Mouse (Mus musculus) adrenal gland, adult (tissue): ENCODE measurements around the gene Naa16.
A peak's percentile ranks its signal among the peaks of the same experiment; 100 is the strongest.

ENCODE experiments used
- DNase-seq, 2 experiments: peaks; one replicate each; pipeline ENCODE4 v3.0.0; 2022 to 2023; ENCODE audit warnings: low spot score in 1 of 2; ENCODE audit not compliant: inconsistent age in 2 of 2

The Naa16 gene

DNA sequence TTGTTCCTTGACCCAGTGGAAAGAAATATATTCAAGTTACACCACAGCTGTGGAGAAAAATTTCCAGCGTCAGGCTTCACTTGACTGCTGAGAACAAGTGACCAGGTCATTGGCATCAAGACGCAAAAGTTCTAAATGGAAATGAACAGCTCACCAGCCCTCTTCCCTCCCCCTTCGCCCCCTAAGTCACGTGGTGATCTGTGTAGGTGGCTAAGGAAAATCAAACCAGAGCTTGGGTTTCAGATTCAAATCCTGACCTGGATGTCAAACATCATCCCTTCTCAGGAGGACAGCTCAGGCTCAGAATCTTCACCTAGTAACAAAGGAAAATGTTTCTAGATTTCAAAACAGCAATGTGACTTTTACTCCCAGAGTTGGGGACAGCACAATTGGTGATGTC lies 91.3 kb downstream of the Naa16 start:
- DNase-seq, result peak in 1 of 2 experiments; percentile 64

DNA sequence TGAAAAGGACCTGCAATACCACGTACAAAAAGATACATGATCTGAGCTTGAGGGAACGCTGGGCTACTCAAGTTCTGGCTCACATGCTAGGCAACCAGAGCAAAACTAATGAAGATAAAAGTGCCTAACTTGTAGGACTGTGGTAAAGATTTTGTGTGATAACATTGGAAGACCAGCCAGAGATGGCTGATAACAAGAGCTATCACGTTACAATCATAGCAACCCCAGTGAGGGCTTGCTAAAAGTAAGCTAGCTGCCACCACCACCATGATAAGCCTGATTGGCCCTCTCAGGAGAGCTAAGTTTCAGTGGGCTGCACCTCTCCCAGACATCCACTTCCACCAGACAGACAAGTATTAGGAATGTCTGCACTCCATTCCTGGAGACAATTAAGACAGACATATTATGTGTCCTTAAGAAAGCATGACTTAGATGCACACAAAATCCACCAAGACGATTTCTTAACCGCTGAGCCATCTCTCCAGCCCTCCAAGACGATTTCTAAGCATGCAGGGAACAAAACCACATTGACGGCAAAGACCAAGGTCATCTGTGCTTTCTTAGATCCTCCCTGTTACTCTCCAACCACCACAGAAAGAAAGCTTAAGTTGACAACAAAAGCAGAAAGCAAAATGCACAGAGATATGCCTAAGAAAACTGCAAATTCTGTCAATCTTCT lies 92.1 kb downstream of the Naa16 start:
- DNase-seq, result peak in 1 of 2 experiments; percentile 46

DNA sequence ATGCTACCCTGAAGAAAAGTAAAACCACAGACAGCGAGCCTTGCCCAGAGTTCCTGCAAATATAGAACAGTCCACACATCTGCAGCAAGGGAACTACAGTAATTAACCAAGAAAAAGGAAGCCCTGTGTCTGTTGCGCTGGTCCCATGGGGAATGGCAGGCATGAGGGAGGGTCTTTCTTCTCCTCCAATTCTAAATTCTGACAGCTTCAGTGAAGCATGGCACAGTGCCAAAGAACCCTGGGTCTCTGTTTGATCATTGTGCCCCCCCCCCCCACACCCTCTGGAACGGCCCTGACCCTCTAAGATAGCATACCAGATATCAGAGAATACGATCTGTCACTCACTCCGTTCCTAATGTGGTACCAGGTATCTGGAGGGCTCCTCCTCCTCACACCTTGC lies 93.7 kb downstream of the Naa16 start:
- no peak for DNase-seq

DNA sequence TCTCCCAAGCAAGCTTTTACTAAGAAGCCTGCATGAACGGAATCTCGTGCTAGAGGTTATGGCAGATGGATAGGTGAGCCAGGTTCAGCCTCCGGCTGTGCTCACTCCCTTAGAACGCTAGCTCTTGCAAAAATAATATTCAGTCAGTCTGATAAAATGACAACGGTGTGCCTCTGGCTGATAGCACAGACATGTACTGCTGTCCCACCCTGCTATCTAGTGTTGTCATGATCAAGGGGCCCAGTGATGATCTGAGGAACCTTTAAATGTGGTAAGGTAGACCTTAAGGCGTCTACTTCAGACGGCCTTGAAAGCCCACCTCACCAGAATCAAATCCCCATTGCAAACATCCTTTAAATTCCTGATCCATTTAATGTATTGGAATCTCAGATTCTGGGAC lies 94.4 kb downstream of the Naa16 start:
- DNase-seq, result peak in 1 of 2 experiments; percentile 25

DNA sequence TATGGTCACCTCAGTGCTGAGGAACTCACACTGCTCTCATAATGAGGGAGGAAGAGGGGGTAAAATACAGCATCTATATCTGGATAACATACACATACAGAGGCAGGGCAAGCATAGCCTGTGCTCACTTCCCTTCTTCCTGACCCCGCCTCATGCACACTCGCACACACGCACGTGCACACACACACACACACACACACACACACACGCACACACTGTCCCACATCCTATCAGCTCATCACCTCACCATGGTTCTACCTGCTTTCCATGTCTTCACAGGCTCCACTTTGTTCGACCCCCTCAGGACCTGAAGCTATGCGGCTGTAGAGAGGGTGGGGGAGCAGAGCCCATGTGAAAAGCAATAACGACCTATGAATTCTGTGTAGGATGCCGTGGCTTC lies 95.0 kb downstream of the Naa16 start:
- DNase-seq, result no peak

DNA sequence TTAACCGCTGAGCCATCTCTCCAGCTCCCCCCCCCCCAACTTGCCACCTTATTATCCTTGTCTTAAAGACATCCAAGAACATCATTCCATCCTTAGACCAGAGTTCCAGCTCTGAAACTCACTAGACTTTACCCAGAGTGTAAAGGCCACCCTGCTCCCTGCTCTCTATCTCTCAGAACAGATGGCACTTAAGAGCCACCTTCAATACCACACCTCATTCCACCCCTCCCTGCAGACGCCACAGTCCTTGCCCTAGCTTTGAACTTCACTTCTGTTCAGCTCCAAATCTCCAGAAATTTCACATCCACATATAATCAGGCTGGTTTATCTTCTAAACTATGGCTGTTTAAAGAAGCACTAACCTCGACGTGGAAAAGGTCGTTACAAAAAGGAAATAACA lies 95.6 kb downstream of the Naa16 start:
- peak in 1 of 2 experiments; percentile 14 for DNase-seq

DNA sequence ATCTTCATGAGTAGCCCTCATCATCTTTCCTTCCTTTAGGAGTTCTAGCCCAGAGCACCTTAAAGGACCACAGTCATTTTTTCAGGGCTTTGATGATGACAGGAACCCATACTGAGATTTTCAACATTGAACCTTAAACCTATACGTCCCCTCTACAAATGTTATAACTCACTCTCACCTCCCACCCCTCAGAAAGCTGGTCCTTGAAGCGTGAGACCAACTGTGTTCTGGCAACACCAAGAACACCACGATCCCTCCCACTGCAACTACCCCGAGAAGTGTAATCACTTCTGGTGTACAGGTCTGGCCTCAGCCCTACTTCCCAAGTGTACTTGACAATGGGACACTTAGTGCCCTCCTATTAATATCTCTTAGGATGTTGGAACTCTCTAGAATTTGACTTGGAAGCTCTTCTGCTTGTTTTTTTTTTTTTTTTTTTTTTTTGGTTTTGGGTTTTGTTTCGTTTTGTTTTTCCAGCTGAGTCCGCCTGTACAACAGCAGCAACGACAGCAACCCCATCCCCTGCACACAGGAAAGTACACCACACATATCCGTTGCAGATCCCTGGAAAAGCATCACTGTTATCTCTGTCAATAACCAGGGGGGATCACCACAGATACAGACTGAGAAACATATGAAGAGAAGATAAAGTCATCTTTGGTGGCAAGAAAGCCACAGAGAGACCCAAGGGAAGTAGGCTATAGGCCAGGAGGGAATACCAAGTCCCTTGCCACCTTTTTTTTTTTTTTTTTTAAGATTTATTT lies 96.3 kb downstream of the Naa16 start:
- DNase-seq, result peak in 1 of 2 experiments; percentile 28

DNA sequence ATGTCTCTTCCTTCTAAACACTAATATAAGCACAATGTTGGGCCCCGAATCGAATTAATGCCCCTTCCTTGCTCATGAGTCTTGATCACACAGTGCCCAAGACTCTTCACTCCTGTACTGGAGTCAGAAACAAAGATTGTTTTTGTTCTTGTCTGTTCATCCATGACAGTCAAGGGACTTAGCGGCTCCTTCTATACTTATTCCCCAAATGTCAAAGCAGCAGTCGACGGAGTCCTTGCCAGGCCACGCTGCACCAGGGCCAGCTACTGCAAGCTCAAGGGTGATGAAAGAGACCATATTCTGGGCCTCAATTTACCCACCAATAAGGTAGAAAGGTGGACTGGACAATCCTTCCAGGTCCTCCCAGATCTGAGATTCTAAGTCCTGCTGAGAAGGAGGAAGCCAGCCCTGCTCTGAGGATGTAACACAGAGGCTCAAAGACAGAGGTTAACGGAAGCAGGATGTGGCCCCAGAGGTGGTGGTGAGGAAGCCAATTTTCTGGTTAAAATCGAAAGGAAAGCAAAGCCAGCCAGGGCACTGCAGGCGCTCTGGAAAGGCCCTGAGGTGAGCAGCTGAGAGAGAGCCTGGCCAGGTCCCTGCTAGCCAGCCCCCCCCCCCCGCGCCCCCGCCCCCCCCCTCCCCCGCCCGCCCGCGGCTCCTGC lies 97.3 kb downstream of the Naa16 start:
- DNase-seq, result peak; percentile 56 to 78

DNA sequence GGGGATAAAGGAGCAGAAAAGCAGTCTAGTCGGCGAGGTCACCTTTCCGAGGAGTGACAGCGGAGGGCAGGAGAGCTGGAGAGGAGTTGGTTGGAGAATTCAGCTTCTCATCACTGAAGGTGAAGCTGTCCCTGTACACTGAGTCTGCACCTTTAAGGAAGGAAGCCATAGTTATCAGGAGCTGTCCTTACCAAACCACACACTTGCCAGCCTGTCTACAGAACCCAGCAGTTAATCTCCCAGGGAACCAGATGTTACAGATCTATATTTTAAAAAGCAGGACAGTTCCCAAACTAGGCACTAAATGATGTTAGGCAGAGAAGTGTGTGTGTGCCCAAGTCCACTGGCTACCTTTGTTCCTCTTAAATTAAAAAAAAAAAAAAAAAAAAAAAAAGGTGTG lies 98.9 kb downstream of the Naa16 start:
- peak in 1 of 2 experiments; percentile 23 for DNase-seq

DNA sequence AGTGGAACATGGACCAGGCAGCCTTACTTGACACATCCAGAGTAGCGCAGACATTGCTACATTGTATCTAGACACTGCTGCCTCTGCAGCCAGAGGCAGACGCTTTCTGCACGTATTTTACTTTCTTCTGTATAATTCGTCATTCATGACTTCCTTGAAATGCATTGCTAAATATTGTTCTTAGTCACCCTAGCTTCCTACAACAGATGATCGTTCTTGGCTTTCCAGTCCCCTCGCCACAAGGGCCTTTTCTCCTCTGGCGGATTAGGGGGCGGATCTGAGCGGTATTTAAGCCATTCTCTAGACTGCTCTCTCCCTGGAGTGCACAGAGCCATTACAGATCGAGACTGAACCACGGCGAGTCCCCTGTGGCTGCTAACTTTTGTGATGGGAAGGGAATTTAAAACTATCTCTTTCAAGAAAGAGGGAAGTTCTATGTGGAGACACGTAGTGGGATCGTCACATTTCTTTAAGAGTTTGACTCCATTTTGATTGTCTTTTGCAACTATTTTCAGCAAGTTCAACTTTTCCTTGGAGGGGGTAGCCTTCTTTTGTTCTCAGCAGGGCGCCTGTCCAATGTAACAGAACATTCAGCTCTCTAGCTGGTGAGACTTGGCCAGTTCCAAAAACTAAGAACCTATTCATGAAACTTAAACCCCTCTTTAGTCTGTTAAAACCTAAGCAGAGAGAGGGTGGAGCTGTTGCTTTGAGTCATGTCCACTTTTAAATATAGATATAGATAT lies 99.7 kb downstream of the Naa16 start:
- peak in 1 of 2 experiments; percentile 53 for DNase-seq

DNA sequence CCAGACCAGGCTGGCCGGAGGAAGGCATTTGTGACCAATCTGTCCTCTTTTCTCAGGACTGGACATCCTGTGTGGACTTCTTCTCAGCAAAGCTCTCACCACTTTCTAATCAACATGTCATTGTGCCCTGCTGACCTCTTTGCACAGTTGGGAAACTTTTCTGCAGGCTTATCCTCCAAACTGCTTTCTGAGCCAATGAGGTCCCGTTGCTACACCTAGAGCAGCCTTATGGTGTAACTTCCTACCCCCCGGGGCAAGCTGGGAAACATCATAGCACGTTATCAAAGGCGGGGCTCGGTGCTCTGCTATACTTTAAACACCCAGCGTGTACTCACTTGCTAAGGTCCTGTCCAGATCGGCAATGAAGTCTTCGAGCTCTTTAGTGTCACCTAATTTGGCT lies 100.7 kb downstream of the Naa16 start:
- peak in 1 of 2 experiments; percentile 67 for DNase-seq

DNA sequence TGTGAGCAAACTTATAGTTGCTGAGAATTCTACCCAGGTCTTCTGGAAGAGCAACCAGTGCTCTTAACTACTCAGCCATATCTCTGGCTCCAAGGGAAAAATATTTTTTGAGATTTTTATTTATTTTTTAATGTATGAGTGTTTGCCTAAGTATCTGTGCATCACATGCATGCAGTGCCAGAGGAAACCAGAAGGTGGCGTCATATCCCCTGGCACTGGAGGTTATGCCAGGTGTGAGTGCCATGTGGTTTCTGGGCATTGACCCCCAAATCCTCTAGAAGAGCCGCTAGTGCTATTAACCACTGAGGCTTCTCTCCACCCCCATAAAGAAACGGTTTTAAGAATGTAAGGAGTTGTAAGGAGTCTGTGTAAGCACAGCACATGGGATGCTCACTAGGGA lies 102.3 kb downstream of the Naa16 start:
- peak in 1 of 2 experiments; percentile 50 for DNase-seq

DNA sequence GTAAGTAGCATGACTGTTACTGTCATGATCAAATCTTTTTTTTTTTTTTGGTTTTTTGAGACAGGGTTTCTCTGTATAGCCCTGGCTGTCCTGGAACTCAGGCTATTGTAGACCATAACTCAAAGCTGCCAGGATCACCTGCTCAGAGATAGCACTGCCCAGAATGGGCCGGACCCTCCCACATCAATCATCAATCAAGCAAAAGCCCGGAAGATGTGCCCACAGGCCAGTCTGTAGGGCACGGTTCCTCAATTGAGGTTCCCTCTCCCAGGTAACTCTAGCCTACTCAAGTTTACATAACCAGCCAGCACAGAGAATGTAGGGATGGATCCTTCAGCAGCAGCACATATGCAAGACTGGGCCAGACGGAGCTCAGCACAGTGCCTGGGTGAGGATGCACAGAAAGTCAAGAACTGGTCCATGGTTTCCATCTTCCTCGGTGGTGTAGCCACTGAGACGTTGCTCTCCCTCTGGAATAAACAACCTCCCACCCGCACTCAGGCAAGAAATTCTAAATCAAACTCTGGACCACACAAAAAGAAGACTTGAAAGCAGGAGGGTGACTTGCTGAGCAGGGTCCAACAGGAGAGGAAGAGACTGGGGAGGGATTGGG lies 103.2 kb downstream of the Naa16 start:
- peak in 1 of 2 experiments; percentile 53 for DNase-seq

DNA sequence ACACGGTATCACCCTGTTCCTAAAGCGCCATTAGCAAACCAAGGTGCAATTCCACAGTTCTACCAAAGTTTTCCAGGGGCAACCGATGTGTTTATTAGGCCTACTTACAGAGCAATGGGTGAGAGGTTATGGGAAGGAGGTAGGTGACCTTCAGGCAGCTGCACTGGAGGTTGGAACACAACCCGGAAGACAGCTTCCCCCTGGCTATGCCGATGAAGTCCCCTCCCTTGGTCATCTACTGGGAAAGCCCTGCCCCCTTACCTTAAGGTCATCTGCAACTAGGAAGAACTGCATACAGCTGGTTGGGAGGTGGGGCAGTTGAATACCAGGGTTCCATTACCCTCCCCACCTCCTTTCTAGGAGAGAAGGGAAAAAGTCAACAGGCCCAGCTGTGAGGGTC lies 105.0 kb downstream of the Naa16 start:
- peak in 1 of 2 experiments; percentile 26 for DNase-seq

DNA sequence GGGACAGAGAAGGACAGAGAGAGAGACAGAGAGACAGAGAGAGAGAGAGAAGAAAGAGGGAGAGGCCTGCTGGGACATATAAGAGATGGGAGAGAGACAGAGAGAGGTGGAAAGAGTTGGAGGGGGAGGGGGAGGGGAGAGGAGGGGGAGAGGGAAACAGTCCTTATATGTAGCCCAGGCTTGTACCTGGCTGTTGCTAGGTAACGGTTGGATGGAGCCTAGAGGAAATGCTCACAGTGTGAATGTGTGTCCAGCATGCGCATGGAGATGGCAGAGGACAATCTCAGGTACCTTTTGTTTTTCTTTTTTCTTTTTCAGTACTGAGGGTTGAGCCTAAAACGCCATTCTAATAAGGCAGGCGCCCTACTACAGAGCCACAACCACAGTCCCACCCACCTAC lies 106.0 kb downstream of the Naa16 start:
- no peak for DNase-seq

DNA sequence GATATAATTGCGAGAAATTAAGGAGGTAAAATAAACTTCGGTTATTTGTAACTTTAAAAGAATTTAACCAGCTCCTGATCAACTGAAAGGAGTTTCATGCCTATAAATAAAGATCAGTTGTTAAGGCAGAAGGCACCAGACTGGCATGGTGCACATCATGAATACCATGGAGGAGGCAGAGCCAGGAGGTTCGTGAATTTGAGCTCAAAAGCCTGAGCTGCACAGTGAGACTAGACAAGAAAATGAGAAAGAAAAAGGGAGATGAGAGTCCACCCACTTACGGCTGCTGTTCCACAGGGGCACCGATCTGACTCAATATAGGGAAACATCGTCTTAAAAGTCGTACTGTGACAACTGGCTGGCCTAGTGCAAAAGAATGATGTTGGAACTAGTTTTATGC lies 106.6 kb downstream of the Naa16 start:
- no peak for DNase-seq

DNA sequence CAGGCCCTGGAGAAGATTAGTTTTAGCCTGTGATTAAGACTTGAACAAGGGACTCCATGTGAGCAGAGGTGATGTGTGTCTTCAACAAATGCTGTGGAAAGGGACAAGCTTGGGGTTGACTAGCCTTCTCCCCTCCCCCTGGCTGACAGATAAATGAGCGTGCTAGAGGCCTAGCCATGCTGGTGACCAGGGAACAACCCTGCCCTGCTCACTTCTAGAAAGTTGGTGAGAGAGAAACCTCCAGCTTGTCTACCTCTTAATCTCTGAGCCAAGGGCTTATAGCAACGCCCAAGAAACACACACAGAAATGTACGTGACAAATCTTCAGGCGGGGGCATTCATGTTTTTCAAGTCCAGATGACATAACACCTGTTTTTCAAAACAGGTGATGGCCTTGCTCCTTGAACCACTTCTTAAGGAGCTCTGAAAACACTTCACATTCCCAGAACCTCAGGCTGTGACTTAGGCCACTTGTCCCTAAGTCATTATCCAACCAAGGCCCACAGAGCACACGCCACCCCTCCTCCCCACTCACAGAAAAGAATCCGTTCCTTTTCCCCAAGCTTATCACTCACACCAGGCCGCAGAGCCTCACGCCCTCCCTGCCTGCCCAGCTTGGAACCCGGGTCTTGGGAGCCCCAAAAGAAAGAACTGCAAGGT lies 108.6 kb downstream of the Naa16 start:
- peak in 1 of 2 experiments; percentile 39 for DNase-seq

DNA sequence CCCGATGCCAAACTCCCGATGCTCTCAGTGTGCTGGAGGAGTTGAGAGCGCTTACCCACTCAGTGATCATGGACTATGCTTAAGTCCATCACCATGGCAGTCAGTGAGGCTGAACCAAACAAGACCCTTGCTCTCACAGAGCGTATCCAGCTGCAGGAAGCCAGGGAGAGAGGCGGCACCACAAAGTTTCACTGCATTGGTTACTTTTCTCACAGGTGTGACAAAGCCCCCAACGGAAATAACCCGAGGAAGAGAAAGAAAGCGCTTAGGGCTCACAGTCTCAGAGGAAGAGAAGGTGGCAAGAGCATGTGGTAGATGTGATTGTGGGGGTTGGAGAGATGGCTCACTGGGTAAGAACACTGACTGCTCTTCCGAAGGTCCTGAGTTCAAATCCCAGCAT lies 110.1 kb downstream of the Naa16 start:
- DNase-seq, result no peak

DNA sequence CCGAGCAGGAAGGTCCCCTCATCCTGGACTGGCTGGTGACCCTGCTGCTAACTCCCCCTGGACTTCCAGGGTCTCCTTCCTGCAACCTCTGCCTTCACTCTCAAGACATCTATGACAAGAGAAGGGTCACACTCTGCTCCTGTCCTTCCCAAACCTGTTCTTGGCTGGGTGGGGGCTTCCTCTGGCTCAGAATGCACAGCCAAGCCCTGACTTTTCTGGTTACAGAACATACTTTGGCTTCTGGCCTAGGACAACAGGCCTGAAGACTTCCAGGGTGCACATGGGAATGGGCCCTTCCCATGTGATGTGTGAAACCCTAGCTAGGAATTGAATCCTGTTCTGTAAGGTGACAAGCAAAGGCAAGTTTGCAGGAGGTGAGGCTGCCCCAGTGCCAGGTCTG lies 111.1 kb downstream of the Naa16 start:
- peak; percentile 58 to 75 for DNase-seq

DNA sequence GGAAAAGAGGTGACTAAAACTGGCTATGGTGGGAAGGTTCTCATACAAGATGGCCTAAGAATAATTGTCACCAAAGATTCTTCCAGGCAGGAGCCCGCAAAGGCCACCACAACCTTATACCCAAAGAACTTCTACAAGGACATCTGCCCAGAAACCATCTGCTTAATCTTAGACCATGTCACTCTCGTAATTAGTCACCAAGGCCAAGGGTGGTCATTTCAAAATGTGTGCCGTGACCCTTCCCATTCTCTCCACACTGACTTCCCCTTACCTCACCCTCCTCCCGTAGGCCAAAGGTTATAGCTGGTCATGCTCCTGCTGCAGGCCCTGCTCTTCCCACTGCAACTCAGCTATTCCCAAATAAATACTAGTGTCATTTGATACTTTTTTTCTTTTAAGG lies 111.7 kb downstream of the Naa16 start:
- DNase-seq, result peak in 1 of 2 experiments; percentile 58
